Mouse (Mus musculus) liver, adult 2 months (tissue): ENCODE data around the gene Gm5294. TPM values are rescaled to one million over a fixed set of nuclear protein-coding genes. Genes with fewer than 3 reads are reported as not detected.

ENCODE experiments used
- DNase-seq: peaks from one replicate; pipeline ENCODE4 v3.0.0-alpha.2; 2011; ENCODE audit warnings: low read depth, low spot score; ENCODE audit errors: extremely low read depth
- H3K27ac ChIP-seq: fragments of 200-500 bp; replicated peaks from 2 replicates; pipeline ENCODE4 v1.5.1; 2012; ENCODE audit warnings: low read depth, mild to moderate bottlenecking, control low read depth, inconsistent platforms, low read length; ENCODE audit not compliant: insufficient read depth
- H3K27me3 ChIP-seq: fragments of 200-500 bp; 2 replicates; pipeline ENCODE4 v1.6.1; 2012; ENCODE audit warnings: mild to moderate bottlenecking, moderate library complexity, low read length, inconsistent platforms; ENCODE audit not compliant: control insufficient read depth, insufficient read depth
- H3K36me3 ChIP-seq: fragments of 200-500 bp; 2 replicates; pipeline ENCODE4 v1.6.1; 2012; ENCODE audit warnings: low read length, inconsistent platforms; ENCODE audit not compliant: control insufficient read depth, insufficient read depth
- H3K4me1 ChIP-seq: fragments of 200-500 bp; 2 replicates; pipeline ENCODE4 v1.6.1; 2011; ENCODE audit warnings: low read length; ENCODE audit not compliant: control insufficient read depth, insufficient read depth
- H3K4me3 ChIP-seq: fragments of 200-500 bp; 2 replicates; pipeline ENCODE4 v1.5.1; 2011; ENCODE audit warnings: low read depth, mild to moderate bottlenecking, control low read depth, low read length, moderate library complexity; ENCODE audit not compliant: insufficient read depth
- H3K79me2 ChIP-seq: fragments of 200-500 bp; 2 replicates; pipeline ENCODE4 v1.6.1; 2012; ENCODE audit warnings: inconsistent platforms, mild to moderate bottlenecking, low read length, moderate library complexity; ENCODE audit not compliant: control insufficient read depth, insufficient read depth
- H3K9ac ChIP-seq: fragments of 200-500 bp; 2 replicates; pipeline ENCODE4 v1.6.1; 2012; ENCODE audit warnings: low read depth, mild to moderate bottlenecking, control low read depth, inconsistent platforms, low read length
- CTCF ChIP-seq: fragments of 200-500 bp; IDR thresholded peaks from 2 replicates; pipeline ENCODE4 v1.5.1; 2011; ENCODE audit warnings: low read depth, low read length, control low read depth
- POLR2A ChIP-seq: fragments of 200-500 bp; IDR thresholded peaks from 2 replicates; pipeline ENCODE4 v1.6.1; 2011; ENCODE audit warnings: low read length, control low read depth; ENCODE audit not compliant: insufficient read depth; ENCODE audit errors: extremely low read depth
- WGBS: fragments of 180-500 bp; shearing (Covaris S2); methylation state at CpG from one replicate; pipeline ENCODE4 v1.1.7; 2018; 5-methylcytosine and 5-hydroxymethylcytosine counted together
- polyA plus RNA-seq: library from polyadenylated mRNA; depleted of rRNA; stranded (reverse); fragments of >200 nt; gene quantifications from 2 replicates; pipeline ENCODE4 v1.2.3, GENCODE M21; 2012; rRNA removed
- total RNA-seq: library from RNA; depleted of rRNA; stranded (reverse); fragments of >200 nt; gene quantifications from 2 replicates; pipeline ENCODE4 v1.2.3, GENCODE M21; 2014; rRNA removed

Gene Gm5294
- total and polyA plus RNA-seq, 2 experiments, result not detected

GRCm38 (mm10) chr5:138863681-138864146 lies 43.8 kb downstream of the Gm5294 start:
- peaks cover 11% of the 10 kb centered on the region for H3K4me1 ChIP-seq
- no peak overlapping the region for H3K9ac ChIP-seq
- H3K27me3 ChIP-seq, result no peaks in the 10 kb centered on the region
- no peak overlapping the region for H3K4me3 ChIP-seq
- H3K79me2 ChIP-seq, result no peaks in the 10 kb centered on the region
- H3K36me3 ChIP-seq, result no peaks in the 10 kb centered on the region
- WGBS, result 30% methylated on average over 7 of the region's 7 CpGs
- H3K27ac ChIP-seq, result 0 out of 2 replicates have a peak overlapping the region, but pooled peaks have one; percentile 3
- peak; percentile 79 for DNase-seq
- TF ChIP-seq POLR2A (no peak), CTCF (no peak)

GRCm38 (mm10) chr5:138864166-138864565 lies 44.3 kb downstream of the Gm5294 start:
- H3K9ac ChIP-seq, result no peak overlapping the region
- H3K4me1 ChIP-seq, result peaks cover 11% of the 10 kb centered on the region
- no peak overlapping the region for H3K27ac ChIP-seq
- no peak for DNase-seq
- H3K36me3 ChIP-seq, result no peaks in the 10 kb centered on the region
- no peaks in the 10 kb centered on the region for H3K79me2 ChIP-seq
- TF ChIP-seq CTCF (no peak), POLR2A (no peak)
- no peaks in the 10 kb centered on the region for H3K27me3 ChIP-seq
- no peak overlapping the region for H3K4me3 ChIP-seq

- TF ChIP-seq POLR2A (no peak), CTCF (no peak)
- Histone ChIP-seq H3K4me3 (no peak overlapping the region), H3K36me3 (no peaks in the 10 kb centered on the region), H3K27me3 (no peaks in the 10 kb centered on the region), H3K9ac (no peak overlapping the region), H3K4me1 (peaks cover 11% of the 10 kb centered on the region), H3K79me2 (no peaks in the 10 kb centered on the region), H3K27ac (no peak overlapping the region)
- peak; percentile 20 for DNase-seq
- 37% methylated on average over 7 of the region's 7 CpGs for WGBS
Observed at GRCm38 (mm10) chr5:138864880-138865279, 45.0 kb downstream of the Gm5294 start.

- WGBS, result 55% methylated on average over 4 of the region's 4 CpGs
- no peaks in the 10 kb centered on the region for H3K27me3 ChIP-seq
- no peak overlapping the region for H3K27ac ChIP-seq
- H3K36me3 ChIP-seq, result no peaks in the 10 kb centered on the region
- H3K79me2 ChIP-seq, result no peaks in the 10 kb centered on the region
- TF ChIP-seq CTCF (no peak), POLR2A (no peak)
- peaks cover 11% of the 10 kb centered on the region for H3K4me1 ChIP-seq
- no peak for DNase-seq
- H3K9ac ChIP-seq, result no peak overlapping the region
- no peak overlapping the region for H3K4me3 ChIP-seq
Observed at GRCm38 (mm10) chr5:138865637-138866036, 45.8 kb downstream of the Gm5294 start.

Other genes starting within 250 kb of the Gm5294 start
- gene Zfp68, start 200.3 kb upstream of the Gm5294 start, total RNA-seq, result 14.5 and 15.3 TPM in 2 replicates
- 3.3 TPM in 2 replicates for gene Zfp68, start 200.3 kb upstream of the Gm5294 start, polyA plus RNA-seq
- 6.3 and 7.2 TPM in 2 replicates for gene A430033K04Rik, start 197.2 kb upstream of the Gm5294 start, total RNA-seq
- gene A430033K04Rik, start 197.2 kb upstream of the Gm5294 start, polyA plus RNA-seq, result 0.99 and 1.4 TPM in 2 replicates
- gene Fam20c, start 65.6 kb upstream of the Gm5294 start, total RNA-seq, result 18.2 and 28.1 TPM in 2 replicates
- 49.9 and 50.7 TPM in 2 replicates for gene Fam20c, start 65.6 kb upstream of the Gm5294 start, polyA plus RNA-seq
- 2.8 and 3.2 TPM in 2 replicates for gene Pdgfa, start 177.3 kb downstream of the Gm5294 start, total RNA-seq
- gene Pdgfa, start 177.3 kb downstream of the Gm5294 start, polyA plus RNA-seq, result 1.8 and 3.4 TPM in 2 replicates